Mouse (Mus musculus) adrenal gland, postnatal 14 days (tissue): Measurements from ENCODE around the gene Snrpe. TPM values are rescaled to one million over a fixed set of nuclear protein-coding genes. Genes with fewer than 3 reads are reported as not detected.

Source experiments
- DNase-seq: peaks from one replicate; pipeline ENCODE4 v3.0.0; 2021; ENCODE audit warnings: mixed read lengths
- long read RNA-seq, 2 experiments: library from polyadenylated mRNA; stranded (forward); transcript quantifications; one replicate each; pipeline ENCODE4 v2.0.0; 2021
- total RNA-seq: library from RNA; stranded (reverse); gene quantifications from 2 replicates; pipeline ENCODE4 v1.2.3, GENCODE M21; 2021

Snrpe gene
- 119 and 128 TPM in 2 replicates for total RNA-seq
- long read RNA-seq, experiment 1, transcript Snrpe-204 (5 exons, 503 nt) = major isoform, 103 of 119 reads
- long read RNA-seq, experiment 1, transcript Snrpe-206 (4 exons, 653 nt) = minor isoform, 5 of 119 reads
- long read RNA-seq, experiment 1, partial matches to known transcripts = 5 of 119 reads
- long read RNA-seq, experiment 1, other reads (novel, unspliced or antisense) = 5 of 119 reads
- long read RNA-seq, experiment 2, transcript Snrpe-204 (5 exons, 503 nt) = major isoform, 108 of 123 reads
- long read RNA-seq, experiment 2, partial matches to known transcripts = 11 of 123 reads
- long read RNA-seq, experiment 2, other reads (novel, unspliced or antisense) = 2 of 123 reads

DNA sequence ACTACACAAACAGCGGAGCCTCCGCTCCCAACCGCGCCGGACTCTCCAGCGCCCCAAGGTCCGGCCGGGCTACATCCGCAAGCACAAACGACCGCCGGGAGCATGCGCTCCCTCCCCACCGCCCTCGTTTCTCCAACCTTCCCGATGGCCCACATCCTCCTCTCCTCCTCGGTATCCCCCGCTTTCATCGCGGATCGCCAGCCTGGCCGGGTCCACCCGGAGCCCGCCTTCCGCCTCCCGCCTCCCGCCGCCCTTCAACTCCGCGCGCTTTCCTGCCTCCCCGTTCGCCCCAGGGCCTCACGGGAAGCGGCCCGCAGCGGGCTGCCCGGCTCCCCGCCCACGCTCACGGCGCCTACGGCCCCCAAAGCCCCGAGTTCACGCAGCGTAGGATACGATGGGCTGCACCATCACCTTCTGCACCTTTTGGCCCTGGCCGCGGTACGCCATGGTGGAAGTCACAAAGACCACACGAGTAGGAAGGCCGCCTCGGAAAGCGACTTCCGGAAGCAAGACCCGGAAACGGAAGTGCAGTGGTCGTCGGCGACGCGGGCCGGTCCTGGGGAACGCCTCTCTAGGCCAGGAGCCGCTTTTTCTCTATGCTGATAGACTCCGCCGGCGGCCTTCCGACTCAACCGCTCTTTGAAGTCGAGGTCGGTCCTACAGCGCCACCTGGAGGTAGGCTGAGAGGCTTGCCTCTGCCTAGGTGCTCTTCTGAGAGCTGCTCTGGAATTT is at the start of gene Snrpe:
Gene Snrpe (minus strand): TSS at position 521 of the 732 bp plus-strand sequence.
- peak; percentile 99 for DNase-seq

GRCm38 (mm10) chr1:133658878-133659277 is 48.8 kb upstream of the Snrpe start:
- no peak for DNase-seq

- DNase-seq = no peak
Observed at GRCm38 (mm10) chr1:133656811-133657210, 46.7 kb upstream of the Snrpe start.

DNA sequence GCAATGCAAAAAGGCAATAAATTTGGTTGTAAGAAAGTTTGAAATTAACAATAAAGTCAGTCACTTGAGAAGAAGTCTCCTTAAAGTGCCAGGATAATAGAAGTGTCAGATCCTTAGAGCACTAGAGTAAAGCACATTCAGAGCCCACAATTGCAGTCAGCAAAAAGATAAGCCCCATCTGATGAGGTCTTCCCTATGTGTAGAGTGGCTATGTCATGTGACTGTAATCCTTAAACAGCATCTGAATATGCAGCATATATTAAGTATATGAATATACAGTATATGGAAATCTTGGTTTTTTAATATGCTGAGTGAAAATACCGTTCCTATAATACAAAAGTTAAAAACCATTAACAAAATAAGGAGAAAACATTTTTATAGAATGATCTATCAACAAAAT is 42.9 kb upstream of the Snrpe start:
- no peak for DNase-seq

DNA sequence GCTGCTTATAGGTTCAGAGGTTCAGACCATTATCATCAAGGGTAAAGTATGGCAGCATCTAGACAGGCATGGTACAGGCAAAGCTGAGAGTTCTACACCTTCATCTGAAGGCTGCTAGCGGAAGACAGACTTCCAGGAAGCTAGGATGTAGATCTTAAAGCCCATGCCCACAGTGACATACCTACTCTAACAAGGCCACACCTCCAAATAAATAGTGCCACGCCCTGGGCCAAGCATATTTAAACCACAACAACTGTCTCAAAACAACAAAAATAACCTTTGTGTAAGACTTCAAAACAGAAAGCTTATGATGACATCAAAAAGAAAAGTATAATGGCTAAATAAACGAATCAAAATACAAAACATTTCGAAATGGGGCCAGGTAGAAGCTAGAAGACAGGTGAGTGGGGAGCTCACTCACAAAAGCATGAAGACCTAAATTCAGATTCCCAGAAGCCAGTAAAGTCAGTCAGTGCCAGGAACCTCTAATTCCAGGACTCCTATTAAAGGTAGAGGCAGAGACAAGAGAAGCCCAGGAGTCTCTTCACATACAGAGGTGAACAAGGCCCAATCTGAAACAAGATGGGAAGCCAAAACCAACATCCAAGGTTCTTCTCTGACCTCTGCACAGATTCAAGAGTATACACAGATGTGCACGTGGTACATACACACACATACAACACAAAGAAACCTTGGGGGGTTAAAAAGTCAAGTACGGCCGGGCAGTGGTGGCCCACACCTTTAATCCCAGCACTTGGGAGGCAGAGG is 40.4 kb upstream of the Snrpe start:
- DNase-seq = no peak

GRCm38 (mm10) chr1:133645652-133646051 is 35.6 kb upstream of the Snrpe start:
- DNase-seq = no peak

GRCm38 (mm10) chr1:133641163-133641562 is 31.1 kb upstream of the Snrpe start:
- DNase-seq = no peak

GRCm38 (mm10) chr1:133638517-133638916 is 28.4 kb upstream of the Snrpe start:
- DNase-seq = no peak

DNA sequence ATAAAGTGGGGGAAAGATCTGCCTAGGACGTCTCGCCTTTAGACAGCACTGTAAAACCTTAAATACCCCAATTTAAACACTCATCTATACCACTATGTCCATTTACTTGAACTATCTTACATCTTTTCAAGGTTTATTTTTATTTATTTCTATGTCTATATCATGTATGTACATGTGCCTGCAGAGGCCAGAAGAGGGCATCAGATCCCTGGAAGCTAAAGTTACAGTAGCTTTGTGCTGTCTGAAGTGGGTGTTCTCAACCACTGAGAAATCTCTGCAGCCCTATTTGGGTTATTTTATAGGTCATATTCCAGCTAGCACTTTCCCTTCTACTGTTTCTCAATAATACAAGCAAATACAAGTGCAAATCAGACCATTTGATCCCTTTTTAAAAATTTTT is 22.1 kb upstream of the Snrpe start:
- DNase-seq = no peak

GRCm38 (mm10) chr1:133625052-133625451 is 15.0 kb upstream of the Snrpe start:
- DNase-seq = no peak

DNA sequence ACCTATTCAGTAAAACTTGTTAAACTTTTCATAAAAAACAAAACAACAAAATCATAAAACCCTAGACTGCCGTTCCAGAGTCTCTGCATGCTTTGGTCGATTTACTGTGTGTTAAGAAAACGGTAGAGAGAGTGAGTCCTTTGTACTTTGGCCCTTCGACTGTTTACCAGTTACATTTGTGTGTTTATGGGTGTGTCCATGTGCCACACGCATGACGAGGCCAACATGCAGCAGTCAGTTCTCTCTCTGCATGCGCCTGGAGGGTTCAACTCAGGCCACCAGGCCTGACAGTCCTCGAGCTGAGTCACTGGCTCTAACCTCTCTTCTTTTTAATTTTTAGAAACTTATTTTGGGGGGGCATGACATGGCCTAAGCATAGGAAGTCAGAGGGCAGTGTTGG is 8.2 kb upstream of the Snrpe start:
- peak; percentile 6 for DNase-seq

DNA sequence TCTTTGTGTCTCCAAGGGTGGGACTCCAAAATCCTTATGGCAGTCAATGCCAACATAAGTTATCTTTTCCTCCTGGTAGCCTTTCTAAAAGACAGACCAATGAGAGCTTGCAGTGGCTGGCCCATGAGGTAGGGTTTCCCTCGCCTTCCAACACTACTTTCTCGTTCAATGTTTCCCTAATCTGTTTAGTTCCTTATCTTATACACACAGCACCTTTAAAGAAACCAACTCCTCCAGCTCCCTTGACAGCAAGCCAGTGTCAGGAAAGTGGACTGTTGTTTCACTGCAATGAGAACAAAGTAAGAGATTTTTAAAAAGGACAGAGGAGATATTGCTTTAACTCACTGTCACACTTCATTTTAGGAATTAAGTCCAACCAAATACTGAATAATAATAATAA is 7.8 kb upstream of the Snrpe start:
- DNase-seq = no peak

DNA sequence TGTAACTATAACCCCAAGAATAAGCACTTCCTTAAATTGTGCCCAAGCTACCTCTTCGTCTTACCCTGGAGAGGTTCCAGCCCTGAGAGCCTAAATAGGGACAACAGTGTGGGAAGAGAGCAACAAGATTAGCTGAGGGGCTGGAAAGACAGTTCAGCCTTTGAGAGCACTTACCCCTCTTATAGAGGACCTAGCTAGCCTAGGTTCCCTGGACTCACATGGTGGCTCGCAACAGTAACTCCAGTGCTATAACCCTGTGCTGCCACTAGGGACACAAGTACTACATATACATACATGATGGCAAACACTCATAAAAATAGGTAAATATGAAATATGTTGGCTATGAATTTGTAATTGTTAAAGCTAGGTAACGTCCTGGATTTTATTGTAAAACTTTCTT is 3.7 kb upstream of the Snrpe start:
- DNase-seq = no peak

DNA sequence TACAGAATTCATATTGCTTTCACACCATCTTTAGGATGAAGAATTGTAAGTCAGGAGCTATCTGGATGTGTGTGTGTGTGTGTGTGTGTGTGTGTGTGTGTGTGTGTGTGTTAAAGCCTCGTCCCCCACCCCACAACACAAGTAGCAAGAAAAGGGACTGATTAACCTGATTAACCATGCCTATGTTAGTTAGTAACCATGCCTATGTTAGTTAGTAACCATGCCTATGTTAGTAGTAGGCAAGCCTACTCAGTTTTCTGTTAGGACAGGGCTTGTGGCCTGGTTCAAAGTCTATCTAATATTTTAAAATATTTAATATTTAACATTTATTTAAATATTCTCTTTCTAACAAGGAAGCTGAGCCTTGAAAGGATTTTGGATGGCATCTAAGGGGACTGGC is 1.3 kb upstream of the Snrpe start:
- no peak for DNase-seq

DNA sequence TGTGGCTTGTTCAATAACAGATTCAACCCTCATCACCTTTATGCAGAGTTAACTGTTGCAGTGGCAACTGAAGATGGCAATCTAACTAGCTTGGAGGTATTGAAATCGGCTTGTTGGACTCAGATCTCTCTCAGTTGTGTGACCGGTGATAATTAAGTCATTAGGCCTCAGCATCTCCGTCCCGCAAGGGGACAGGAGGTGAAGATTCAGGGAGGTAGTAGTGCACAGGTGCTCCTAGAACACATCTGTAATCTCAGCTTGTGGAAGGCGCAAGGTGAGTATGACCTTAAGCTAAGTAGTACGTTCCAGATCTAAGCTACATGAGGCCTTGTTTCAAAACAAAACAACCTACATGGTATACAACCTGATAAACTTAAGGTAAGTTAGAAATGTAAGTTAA is 510 bp upstream of the Snrpe start:
- DNase-seq = no peak

DNA sequence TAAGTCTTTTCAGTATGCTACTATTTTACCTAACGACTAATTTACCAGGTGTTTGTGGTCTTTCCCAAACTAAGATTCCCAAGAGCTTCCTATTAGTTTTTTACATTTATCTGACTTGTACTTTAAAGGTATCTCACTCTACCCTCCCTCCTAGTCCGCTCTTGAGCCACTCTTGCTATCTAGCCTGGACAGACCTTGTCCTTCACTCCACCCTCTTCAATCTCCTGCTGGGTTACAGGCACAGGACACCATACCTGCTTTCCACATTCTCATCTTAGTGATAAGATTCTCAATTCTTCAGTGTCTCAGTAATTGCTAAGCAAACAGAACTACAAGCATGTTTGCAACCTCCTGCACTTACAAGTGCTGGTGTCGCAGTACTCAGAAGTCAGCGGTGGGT is 6.9 kb downstream of the Snrpe start:
- DNase-seq = no peak

DNA sequence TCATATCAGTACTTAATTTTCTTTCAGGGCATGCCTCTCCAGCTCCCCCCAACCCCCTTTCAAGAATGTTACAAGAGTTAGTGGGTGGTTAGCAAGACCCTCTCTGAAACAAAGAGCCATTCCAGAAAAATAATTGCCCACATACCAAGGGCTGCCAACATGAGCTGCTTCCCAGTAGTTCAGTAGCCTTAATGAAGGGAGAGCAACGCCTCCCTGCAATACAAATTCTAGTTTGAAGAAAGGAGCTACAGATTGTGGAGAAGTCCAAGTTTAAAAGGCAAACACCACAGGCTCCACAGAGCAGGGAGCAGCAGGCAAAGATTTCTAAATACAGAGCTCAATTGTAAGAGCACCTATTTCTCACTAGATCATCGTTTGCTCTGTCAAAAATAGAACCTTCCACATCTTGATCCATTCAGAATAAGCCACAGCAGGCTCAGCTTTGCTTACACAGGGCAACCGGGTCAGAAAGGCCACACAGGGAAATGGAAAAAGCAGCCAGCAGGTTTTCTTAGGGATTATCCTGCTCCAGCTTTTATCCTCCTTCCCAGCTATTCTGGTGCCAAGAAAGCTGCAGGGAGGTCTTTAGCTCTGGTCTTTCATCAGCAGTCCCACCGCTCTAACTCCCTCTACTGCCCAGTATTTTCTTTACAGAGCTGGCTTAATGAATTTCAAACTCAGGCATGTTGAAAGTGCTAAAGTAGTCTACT is 13.6 kb downstream of the Snrpe start:
- no peak for DNase-seq

GRCm38 (mm10) chr1:133585995-133586537 is 24.0 kb downstream of the Snrpe start:
- no peak for DNase-seq

GRCm38 (mm10) chr1:133571293-133571692 is 38.8 kb downstream of the Snrpe start:
- DNase-seq = no peak
